Mouse (Mus musculus) heart, adult 2 months (tissue): Measurements from ENCODE around the gene Med28. TPM values are rescaled to one million over a fixed set of nuclear protein-coding genes. Genes with fewer than 3 reads are reported as not detected.

Source experiments
- DNase-seq, 2 experiments: peaks; one replicate each; pipeline ENCODE4 v3.0.0; 2021
- H3K27ac ChIP-seq: fragments of 200-600 bp; 2 replicates; pipeline ENCODE4 v1.8.1; 2022
- H3K27me3 ChIP-seq: fragments of 200-500 bp; 2 replicates; pipeline ENCODE4 v1.6.1; 2012; ENCODE audit warnings: mild to moderate bottlenecking, low read length, inconsistent platforms, mixed read lengths; ENCODE audit not compliant: control insufficient read depth, insufficient read depth
- H3K36me3 ChIP-seq: fragments of 200-500 bp; 2 replicates; pipeline ENCODE4 v1.6.1; 2012; ENCODE audit warnings: low read length, inconsistent platforms; ENCODE audit not compliant: control insufficient read depth, insufficient read depth
- H3K4me1 ChIP-seq: fragments of 200-500 bp; 2 replicates; pipeline ENCODE4 v1.6.1; 2011; ENCODE audit warnings: low read length; ENCODE audit not compliant: control insufficient read depth, insufficient read depth
- H3K4me3 ChIP-seq: fragments of 200-600 bp; 2 replicates; pipeline ENCODE4 v1.8.1; 2022
- H3K79me2 ChIP-seq: fragments of 200-500 bp; replicated peaks from 2 replicates; pipeline ENCODE4 v1.6.1; 2012; ENCODE audit warnings: mild to moderate bottlenecking, inconsistent platforms, low read length, moderate library complexity, mixed read lengths; ENCODE audit not compliant: control insufficient read depth, insufficient read depth
- H3K9ac ChIP-seq: fragments of 200-500 bp; 2 replicates; pipeline ENCODE4 v1.6.1; 2012; ENCODE audit warnings: low read depth, mild to moderate bottlenecking, control low read depth, inconsistent platforms, low read length, mixed read lengths
- CTCF ChIP-seq: fragments of 200-600 bp; IDR thresholded peaks from 2 replicates; pipeline ENCODE4 v1.8.1; 2022; ENCODE audit warnings: antibody characterized with exemption, mild to moderate bottlenecking, moderate library complexity
- EP300 ChIP-seq: fragments of 200-500 bp; IDR thresholded peaks from 2 replicates; pipeline ENCODE4 v1.6.1; 2011; ENCODE audit warnings: low read depth, low read length, control low read depth; ENCODE audit not compliant: insufficient read depth
- POLR2A ChIP-seq: fragments of 200-500 bp; IDR thresholded peaks from 2 replicates; pipeline ENCODE4 v1.6.1; 2011; ENCODE audit warnings: mild to moderate bottlenecking, low read depth, low read length, control low read depth; ENCODE audit not compliant: insufficient read depth
- WGBS: fragments of 180-500 bp; shearing (Covaris S2); methylation state at CpG from one replicate; pipeline ENCODE4 v1.1.7; 2018; 5-methylcytosine and 5-hydroxymethylcytosine counted together
- intact Hi-C: fragments of 180-260 bp; cut with DNase I; formaldehyde crosslinking; loops from one replicate; pipeline ENCODE4 v1.15.1; 2025
- polyA plus RNA-seq: library from polyadenylated mRNA; depleted of rRNA; stranded (reverse); fragments of >200 nt; gene quantifications from 2 replicates; pipeline ENCODE4 v1.2.3, GENCODE M21; 2012; rRNA removed
- total RNA-seq, 2 experiments: library from RNA; stranded (reverse); gene quantifications; 2 replicates each; pipeline ENCODE4 v1.2.3; 2021

Med28 gene
- total and polyA plus RNA-seq, 3 experiments, result 56.1 to 62.8 (median 56.7) TPM

DNA sequence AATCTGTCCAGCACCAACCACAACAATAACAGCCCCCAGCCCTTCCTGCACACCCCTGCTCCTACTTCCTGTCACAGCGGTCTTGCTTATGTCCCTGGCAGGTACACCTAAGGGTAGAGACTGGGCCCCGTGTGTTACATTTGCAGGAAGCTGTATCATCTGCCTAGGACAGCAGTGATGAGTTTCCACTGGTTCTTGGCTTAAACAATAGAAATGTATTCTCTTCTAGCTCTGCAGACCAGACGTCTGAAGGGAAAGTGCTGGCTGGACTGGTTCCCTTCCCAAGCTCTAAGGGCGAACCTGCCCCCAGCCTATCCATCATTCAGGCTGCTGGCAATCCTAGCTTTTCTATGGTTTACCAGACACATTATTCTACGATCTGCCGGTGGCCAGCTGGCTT is 44.0 kb downstream of the Med28 start:
- intact Hi-C loops, result loop anchor here (5.0 kb wide), 1 partner anchor 192 kb away; no protein-coding TSS in a partner anchor
- no peak overlapping the region for H3K4me3 ChIP-seq
- H3K79me2 ChIP-seq, result no peaks in the 10 kb centered on the region
- no peaks in the 10 kb centered on the region for H3K4me1 ChIP-seq
- H3K9ac ChIP-seq, result no peak overlapping the region
- H3K36me3 ChIP-seq, result no peaks in the 10 kb centered on the region
- no peak overlapping the region for H3K27ac ChIP-seq
- no peaks in the 10 kb centered on the region for H3K27me3 ChIP-seq
- no peak for DNase-seq
- TF ChIP-seq CTCF (no peak), EP300 (no peak), POLR2A (no peak)
- 34% methylated on average over 6 of the region's 6 CpGs for WGBS

DNA sequence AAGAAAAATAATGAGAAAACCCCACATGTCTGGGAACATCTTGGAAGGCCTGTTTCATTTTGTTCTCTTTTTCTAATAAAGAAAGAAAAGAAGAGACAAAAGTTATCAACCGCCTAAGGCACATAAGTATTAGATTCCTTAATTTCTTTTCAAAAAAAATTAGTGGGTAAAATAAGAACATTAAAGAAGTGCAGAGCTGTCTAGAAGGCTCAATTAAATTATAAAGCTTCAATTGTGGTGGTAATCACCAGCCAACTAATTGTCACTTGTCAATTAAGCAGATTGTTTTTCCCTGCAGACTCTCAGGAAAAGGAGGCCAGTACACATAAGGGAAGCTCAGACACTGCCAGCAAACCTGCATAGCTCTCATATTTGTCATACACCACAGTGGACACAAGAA is 45.8 kb downstream of the Med28 start:
- no peak for DNase-seq
- H3K9ac ChIP-seq, result no peak overlapping the region

DNA sequence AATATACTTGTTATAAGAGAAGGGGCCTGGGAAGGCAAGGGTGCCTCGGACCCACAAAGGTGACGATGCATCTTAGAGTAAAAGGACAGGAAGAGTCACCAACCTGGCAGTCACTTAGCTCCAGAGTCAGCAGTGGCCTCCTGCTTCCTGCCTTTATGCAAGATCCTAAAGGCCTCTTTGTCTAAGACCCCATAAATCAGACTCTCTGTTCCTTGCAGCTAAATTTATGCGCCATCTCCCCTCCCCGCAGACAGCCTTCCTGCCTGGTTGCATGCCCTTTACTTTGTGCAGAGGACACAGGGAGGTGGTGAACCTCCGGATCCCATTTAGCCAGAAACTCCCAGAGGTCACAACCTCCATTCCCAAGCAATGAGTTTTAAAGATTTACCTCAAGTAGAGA is 52.8 kb downstream of the Med28 start:
- no peak for TF ChIP-seq POLR2A
- TF ChIP-seq EP300, result no peak
- no peak for TF ChIP-seq CTCF
- DNase-seq, result no peak
- H3K27ac ChIP-seq, result no peak overlapping the region
- no peaks in the 10 kb centered on the region for H3K4me1 ChIP-seq
- WGBS, result 54% methylated on average over 5 of the region's 5 CpGs
- H3K27me3 ChIP-seq, result no peaks in the 10 kb centered on the region
- intact Hi-C loops, result no loop called here
- no peak overlapping the region for H3K4me3 ChIP-seq
- H3K36me3 ChIP-seq, result no peaks in the 10 kb centered on the region
- no peak overlapping the region for H3K9ac ChIP-seq
- H3K79me2 ChIP-seq, result no peaks in the 10 kb centered on the region

More for the DNA sequence above, 45.8 kb downstream of the Med28 start:
- Histone ChIP-seq H3K27ac (no peak overlapping the region), H3K27me3 (no peaks in the 10 kb centered on the region), H3K4me1 (no peaks in the 10 kb centered on the region), H3K4me3 (no peak overlapping the region), H3K79me2 (no peaks in the 10 kb centered on the region), H3K36me3 (no peaks in the 10 kb centered on the region)
- intact Hi-C loops, result no loop called here
- 89% methylated on average over 1 of the region's 1 CpGs for WGBS
- TF ChIP-seq CTCF, result no peak
- no peak for TF ChIP-seq POLR2A
- TF ChIP-seq EP300, result no peak

DNA sequence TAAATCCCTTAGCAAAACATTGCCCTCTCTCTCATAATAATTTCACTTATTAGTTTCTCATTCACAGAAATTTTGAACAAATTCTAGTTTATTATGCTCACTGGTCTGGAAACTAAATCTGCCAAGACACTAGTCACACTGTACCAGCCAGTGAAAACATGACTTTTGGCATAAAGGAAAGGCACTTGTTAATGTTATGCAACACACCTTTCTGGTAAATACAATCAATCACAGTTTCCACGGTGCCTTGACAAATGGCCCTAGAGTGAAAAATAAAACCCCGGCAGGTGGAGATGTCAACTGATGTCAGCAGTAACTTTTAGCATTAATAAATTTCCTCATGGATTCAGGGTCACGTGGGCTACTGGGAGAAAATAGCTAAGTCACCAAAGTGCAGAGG is 56.7 kb downstream of the Med28 start:
- WGBS, result 81% methylated on average over 3 of the region's 3 CpGs

DNA sequence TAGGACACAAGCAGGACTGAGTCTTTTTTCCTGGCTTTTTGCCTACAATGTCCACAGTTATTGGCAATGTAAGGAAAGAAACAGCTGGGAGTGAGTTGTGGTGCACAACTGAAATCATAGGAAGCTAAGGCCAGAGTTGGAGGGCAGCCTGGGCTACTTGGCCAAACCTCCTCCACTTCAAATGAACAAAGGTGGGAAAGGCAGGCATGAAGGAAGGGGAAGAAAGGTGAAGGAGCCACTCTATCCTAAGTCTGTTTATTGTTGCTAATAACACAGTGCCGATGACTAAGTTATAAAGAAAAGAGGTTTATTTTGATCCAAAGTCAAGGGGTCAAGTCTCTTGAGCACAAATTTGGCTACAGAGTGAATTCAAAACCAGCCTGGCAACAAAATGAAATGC is 57.3 kb downstream of the Med28 start:
- WGBS, result 69% methylated on average over 1 of the region's 1 CpGs
- no peaks in the 10 kb centered on the region for H3K36me3 ChIP-seq
- H3K4me1 ChIP-seq, result no peaks in the 10 kb centered on the region
- intact Hi-C loops, result no loop called here
- H3K27me3 ChIP-seq, result no peaks in the 10 kb centered on the region
- no peak for DNase-seq
- no peaks in the 10 kb centered on the region for H3K79me2 ChIP-seq
- no peak overlapping the region for H3K4me3 ChIP-seq
- peak overlapping the region; percentile 31; the same call in 1 of the 2 replicates for H3K27ac ChIP-seq
- TF ChIP-seq POLR2A (no peak), EP300 (no peak), CTCF (no peak)
- no peak overlapping the region for H3K9ac ChIP-seq

More for the DNA sequence above, 56.7 kb downstream of the Med28 start:
- no peak for DNase-seq
- H3K9ac ChIP-seq, result no peak overlapping the region
- no peaks in the 10 kb centered on the region for H3K36me3 ChIP-seq
- H3K79me2 ChIP-seq, result no peaks in the 10 kb centered on the region
- H3K27ac ChIP-seq, result no peak overlapping the region
- no peaks in the 10 kb centered on the region for H3K27me3 ChIP-seq
- H3K4me1 ChIP-seq, result no peaks in the 10 kb centered on the region
- H3K4me3 ChIP-seq, result no peak overlapping the region
- TF ChIP-seq CTCF, result no peak
- no peak for TF ChIP-seq EP300
- TF ChIP-seq POLR2A, result no peak
- intact Hi-C loops, result no loop called here

Other genes starting within 250 kb of the Med28 start
- gene Qdpr, start 70.0 kb upstream of the Med28 start, total RNA-seq, result 10 to 100 TPM; 73.9 to 86.0 TPM
- 58.3 and 95.5 TPM in 2 replicates for gene Qdpr, start 70.0 kb upstream of the Med28 start, polyA plus RNA-seq
- gene Clrn2, start 66.5 kb upstream of the Med28 start, total RNA-seq, result not detected
- gene Clrn2, start 66.5 kb upstream of the Med28 start, polyA plus RNA-seq, result not detected in 2 replicates
- 100 to 1,000 TPM in 1 of 2 experiments, 10 to 100 TPM in 1; 98.4 to 107 TPM for gene Lap3, start 26.9 kb upstream of the Med28 start, total RNA-seq
- gene Lap3, start 26.9 kb upstream of the Med28 start, polyA plus RNA-seq, result 24.0 and 32.9 TPM in 2 replicates
- gene Fam184b, start 119.4 kb downstream of the Med28 start, total RNA-seq, result under 1 TPM in 1 of 2 experiments, not detected in 1; 0.07 TPM
- gene Fam184b, start 119.4 kb downstream of the Med28 start, polyA plus RNA-seq, result not detected in 2 replicates
- under 1 TPM; 0.10 to 0.16 TPM for gene Ncapg, start 149.7 kb downstream of the Med28 start, total RNA-seq
- gene Ncapg, start 149.7 kb downstream of the Med28 start, polyA plus RNA-seq, result 0.06 TPM in 2 replicates